Mouse (Mus musculus): ENCODE results near the gene Ubb. TPM values are rescaled to one million over a fixed set of nuclear protein-coding genes. Genes with fewer than 3 reads are reported as not detected.
A peak's percentile ranks its signal among the peaks of the same experiment; 100 is the strongest.

Ubb gene
- total RNA-seq, 4 experiments from 2014 or later: 864 to 966 (median 933) TPM

- peak; percentile 80 to 82 for DNase-seq (ENCODE audit: low spot score in 2 of 2)
Observed at GRCm38 (mm10) chr11:62551226-62552119, 502 bp downstream of the Ubb start.

GRCm38 (mm10) chr11:62553186-62553585, 2.2 kb downstream of the Ubb start:
- DNase-seq (ENCODE audit: low spot score in 2 of 2): no peak

- no peak for DNase-seq (ENCODE audit: low spot score in 2 of 2)
Observed at GRCm38 (mm10) chr11:62553633-62554032, 2.7 kb downstream of the Ubb start.

DNA sequence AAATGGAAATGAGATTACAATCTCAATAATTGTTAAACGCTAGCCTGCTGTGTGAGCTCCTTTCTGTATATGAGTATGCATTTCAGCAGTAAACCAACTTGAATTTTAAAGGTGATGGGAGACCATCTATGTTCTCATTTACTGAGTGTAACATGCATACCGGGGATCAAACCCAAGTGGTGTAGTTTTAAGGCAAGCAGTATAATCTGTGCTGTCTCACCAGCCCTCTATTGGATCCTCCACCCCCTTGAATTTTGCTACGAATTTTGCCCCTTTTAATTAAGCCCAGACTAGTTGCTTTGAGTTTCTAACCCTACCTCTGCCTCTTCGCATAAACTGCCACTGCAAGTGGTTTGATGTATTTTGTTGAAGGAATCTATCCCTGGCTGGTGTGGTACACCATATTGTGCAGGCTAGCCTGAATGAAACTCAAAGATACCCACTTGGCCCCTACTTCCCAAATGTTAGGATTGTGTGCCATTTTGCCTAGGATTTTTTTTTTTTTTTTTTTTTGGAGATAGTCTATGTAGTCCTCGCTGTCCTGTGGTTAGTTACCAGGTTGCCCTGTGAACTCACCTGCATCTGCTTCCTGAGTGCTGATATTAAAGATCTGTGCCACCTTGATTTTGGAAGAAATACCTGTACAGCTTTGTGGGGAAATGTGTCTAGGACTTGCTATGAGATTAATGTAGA, 3.3 kb downstream of the Ubb start:
- DNase-seq (ENCODE audit: low spot score in 2 of 2): no peak

- DNase-seq (ENCODE audit: low spot score in 2 of 2): no peak
Observed at GRCm38 (mm10) chr11:62554934-62555517, 4.1 kb downstream of the Ubb start.

GRCm38 (mm10) chr11:62555896-62556412, 5.0 kb downstream of the Ubb start:
- DNase-seq (ENCODE audit: low spot score in 2 of 2): no peak

DNA sequence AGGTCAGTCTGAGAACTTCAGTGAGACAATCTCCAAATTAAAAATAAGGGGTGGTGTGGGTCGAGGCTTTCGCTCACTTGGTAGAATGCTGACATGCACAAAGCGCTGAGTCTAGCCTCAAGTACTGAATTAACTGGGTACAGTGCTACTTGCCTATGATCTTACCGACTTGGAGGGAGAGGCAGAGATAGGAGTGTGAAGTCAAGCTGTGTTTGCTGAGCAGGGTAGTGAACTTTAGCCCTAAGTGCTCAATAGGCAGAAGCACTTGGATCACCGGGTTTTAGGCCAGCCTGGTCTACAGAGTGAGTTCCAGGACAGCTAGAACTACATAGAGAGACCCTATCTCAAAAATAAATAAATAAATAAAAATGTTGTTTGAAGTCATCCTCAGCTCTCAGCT, 6.2 kb downstream of the Ubb start:
- DNase-seq (ENCODE audit: low spot score in 2 of 2): no peak

- DNase-seq (ENCODE audit: low spot score in 2 of 2): no peak
Observed at GRCm38 (mm10) chr11:62558152-62558551, 7.2 kb downstream of the Ubb start.

DNA sequence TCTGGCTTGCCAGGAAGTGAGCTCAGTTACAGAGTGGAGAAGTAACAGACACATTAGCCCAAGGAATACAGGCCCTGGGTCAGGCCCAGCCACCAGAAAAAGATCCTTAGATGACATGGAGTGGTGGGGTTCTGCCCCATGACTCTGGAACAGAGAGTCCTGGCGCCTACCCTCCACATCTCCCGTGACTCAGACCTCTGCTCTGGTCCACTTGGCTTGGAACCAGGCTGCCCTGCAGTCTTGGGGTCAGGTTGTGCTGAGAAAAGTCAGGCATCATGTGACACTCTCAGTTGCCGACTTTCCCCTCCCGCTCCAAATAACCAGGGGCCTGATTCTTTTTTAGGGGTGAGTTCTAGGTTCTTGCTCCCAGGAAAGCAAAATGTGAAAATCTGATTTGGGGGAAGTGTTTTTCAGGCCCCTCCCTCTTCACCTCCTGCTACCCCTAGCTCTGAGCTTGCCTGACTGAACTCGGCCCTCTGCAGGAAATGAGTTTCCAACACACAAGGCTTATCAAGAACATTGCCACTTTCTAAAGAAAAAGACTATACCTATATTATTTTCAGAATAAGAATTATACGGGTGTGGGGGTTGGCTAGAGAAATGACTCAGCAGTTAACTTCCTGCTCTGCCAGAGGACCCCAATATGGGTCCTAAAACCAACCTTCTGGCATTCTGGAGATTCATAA, 8.1 kb downstream of the Ubb start:
- peak; percentile 84 to 89 for DNase-seq (ENCODE audit: low spot score in 2 of 2)

GRCm38 (mm10) chr11:62560463-62561016, 9.6 kb downstream of the Ubb start:
- DNase-seq (ENCODE audit: low spot score in 2 of 2): no peak

DNA sequence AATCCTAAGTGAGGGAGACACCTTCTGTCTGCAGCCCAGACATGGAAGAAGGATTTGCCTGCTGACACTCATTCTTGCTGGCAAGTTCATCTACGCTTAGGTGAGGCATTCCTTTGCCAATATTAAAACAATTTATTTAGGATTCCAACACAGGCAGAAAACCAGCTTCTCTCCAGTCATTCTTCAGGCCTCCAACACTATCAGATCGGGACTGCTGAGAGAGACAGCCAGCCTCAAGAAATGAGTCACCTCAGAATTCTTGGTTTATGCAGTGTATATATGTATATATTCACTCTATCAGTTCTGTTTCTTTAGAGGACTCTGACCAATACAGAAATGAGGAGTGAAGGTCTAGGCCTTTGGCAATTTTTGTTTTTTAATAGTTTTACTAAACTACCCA, 12.6 kb downstream of the Ubb start:
- DNase-seq (ENCODE audit: low spot score in 2 of 2): no peak

DNA sequence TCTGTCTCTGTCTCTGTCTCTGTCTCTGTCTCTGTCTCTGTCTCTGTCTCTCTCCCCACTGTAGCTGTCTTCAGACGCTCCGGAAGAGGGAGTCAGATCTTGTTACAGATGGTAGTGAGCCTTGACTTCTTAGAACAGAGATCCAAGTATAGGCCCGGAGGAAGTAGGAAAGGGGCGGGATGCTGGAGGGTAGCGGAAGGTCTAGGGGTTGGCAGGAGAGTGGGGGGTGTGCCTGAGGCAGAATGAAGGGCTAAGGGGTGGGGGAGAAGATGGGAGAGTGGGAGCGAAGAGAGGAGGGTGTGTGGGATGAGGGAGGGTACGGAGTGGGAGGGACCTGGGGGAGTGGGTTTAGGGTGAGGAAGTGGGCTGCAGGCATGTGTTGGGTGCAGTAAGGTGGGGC, 14.8 kb downstream of the Ubb start:
- no peak for DNase-seq (ENCODE audit: low spot score in 2 of 2)

DNA sequence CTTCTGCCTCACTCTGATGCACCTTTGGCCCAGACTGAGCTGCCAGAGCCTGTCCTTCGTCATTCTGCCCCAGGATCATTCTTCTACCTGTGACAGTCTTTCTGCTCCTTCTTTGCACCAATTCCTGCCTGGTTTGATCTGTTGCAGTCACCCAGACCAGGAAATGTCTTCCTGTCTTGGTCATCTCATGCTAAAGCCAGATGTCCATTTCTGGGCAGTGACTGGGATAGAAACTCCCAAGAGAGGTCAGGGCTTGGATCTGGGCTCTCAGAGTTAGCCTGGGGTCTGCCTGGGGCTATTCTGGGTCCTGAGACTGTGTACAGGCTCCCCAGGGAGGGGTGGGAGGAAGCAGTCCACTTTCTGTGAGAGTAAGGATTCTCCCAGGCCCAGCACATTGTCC, 15.2 kb downstream of the Ubb start:
- DNase-seq (ENCODE audit: low spot score in 2 of 2): no peak

- DNase-seq (ENCODE audit: low spot score in 2 of 2): no peak
Observed at GRCm38 (mm10) chr11:62568300-62568699, 17.3 kb downstream of the Ubb start.

DNA sequence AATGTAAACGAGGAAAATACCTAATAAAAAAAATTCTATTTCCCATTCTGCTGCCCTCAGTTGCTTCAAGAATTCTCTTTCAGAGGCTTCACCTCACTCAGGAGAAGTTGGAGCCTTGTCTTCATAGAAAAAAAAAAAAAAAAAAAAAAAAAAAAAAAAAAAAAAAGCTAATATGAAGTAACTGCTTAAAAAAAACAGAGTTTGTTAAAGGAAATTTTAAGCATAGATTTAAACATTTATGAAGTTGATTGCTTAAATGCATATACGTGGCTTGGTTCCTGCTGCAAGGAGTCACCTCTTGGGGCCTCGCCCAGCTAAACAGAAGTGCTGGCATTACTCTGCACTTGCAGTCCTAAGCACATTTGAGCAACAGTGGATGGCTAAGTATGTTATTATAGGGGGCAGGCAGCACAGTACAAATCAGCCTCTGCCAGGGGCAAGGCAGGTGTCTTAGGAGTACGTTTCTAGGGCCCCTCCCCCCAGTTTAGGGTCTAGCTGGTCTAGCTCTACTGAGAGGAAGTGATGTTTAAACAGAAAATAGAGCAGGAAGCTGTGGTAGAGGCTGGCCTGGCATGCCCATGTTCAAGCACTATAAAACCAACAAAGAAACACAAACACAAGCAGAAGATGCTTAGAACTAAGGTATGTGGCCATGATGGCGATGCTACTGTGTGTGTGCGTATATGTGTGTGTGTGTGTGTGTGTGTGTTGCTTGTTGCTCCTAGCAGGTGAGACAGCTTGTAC, 23.2 kb downstream of the Ubb start, which contains the start of gene Trpv2:
Gene Trpv2 (plus strand): TSS at position 528 of the 744 bp plus-strand sequence.
- DNase-seq (ENCODE audit: low spot score in 2 of 2): no peak

DNA sequence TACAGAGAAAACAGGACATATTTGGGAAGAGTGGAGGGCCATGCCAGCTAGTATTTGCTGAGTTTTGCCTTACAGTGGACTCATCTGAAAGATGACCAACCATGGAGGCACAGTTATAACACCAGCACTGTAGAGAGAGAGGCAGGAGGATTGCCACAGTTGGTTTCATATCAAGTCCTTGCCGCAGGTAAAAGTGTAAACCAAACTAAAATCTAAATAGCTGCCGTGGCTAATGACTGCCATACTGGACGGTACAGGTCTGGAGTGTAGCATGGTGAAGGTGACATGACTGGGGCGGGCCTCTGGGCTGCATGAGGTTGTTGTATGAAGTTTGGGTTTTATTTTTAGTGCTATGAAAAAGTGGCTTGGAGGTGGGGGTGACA, 23.7 kb downstream of the Ubb start:
- DNase-seq (ENCODE audit: low spot score in 2 of 2): no peak

GRCm38 (mm10) chr11:62575297-62575658, 24.3 kb downstream of the Ubb start:
- DNase-seq (ENCODE audit: low spot score in 2 of 2): peak; percentile 79

DNA sequence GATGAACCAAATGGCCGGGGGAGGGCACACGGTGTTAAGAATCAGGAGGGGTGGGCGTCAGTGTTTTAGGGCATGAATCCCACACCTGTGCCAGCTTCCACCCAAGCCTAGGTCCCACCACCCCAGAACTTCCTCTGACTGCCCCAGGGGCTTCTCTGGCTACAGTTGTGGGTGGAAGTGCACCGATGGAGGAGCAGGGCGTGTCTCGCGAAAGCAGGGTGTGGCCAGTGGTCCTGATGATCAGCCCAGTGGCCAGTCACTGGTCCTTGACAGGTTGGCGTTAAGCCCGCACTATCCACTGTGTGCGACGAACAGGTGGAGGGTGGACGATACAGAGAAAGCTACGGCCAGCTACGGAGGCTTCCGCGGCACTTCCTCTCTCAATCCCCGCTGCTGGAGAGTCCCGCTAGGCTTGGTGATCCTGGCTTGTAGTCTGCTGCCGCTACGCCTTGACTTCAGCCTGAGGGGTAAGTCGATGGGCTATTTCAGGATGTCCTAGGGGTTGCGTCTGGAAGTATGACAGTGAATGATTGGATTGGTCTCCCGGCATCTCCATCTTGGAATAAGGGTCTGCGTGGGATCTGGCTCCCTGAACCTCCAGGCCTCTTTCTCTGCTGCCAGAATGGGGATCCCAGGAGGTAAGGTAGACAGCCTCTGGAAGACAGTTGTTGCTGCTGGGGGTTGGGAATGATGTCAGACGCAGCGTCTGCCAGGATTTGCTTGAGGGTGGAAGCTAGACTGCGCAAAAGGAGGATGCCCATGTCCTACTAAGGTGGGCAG, 24.9 kb downstream of the Ubb start:
- no peak for DNase-seq (ENCODE audit: low spot score in 2 of 2)

- no peak for DNase-seq (ENCODE audit: low spot score in 2 of 2)
Observed at GRCm38 (mm10) chr11:62576530-62577152, 25.7 kb downstream of the Ubb start.

All from gastrocnemius, adult 8-10 months (tissue).